Mouse (Mus musculus): ENCODE measurements around the gene Abhd12b. TPM values are rescaled to one million over a fixed set of nuclear protein-coding genes. Genes with fewer than 3 reads are reported as not detected.
"Not testable (repeated sequence)": the region's sequence is repeated elsewhere in the genome, so short reads cannot be mapped to it uniquely, and the experiment has no call there.

Abhd12b gene
- polyA plus RNA-seq, 1 experiment from 2014 or later, result not detected

GRCm38 (mm10) chr12:70157292-70158066 lies 3.5 kb downstream of the Abhd12b start:
- no peaks in the 10 kb centered on the region for H3K27me3 ChIP-seq
- ChIA-PET POLR2A (interaction anchor here (0.6 kb wide), 1 partner anchor 915 kb away, joined by 4 read pairs; no protein-coding TSS in a partner anchor), CTCF (no interaction called here)
- TF ChIP-seq CTCF (IDR thresholded peaks at IDR 0.05), result no peak
- DNase-seq (ENCODE audit: low read depth, low spot score) (peak; percentile 24), ATAC-seq (no peak)
- in situ Hi-C loops (cut with MboI; ENCODE audit: low pct_unique_long_range_greater_than_20kb), result no loop called here

- CTCF ChIA-PET, result no interaction called here
- POLR2A ChIA-PET, result no interaction called here
- DNase-seq (ENCODE audit: low read depth, low spot score), result no peak
These were observed 7.1 kb downstream of the Abhd12b start for GRCm38 (mm10) chr12:70161057-70161456.

GRCm38 (mm10) chr12:70164741-70165140 lies 10.8 kb downstream of the Abhd12b start:
- H3K27me3 ChIP-seq, result peaks cover 5% of the 10 kb centered on the region
- POLR2A ChIA-PET, result interaction anchor here (0.6 kb wide), 1 partner anchor 24 kb away, joined by 3 read pairs; no protein-coding TSS in a partner anchor
- ATAC-seq, result no peak
- DNase-seq (ENCODE audit: low read depth, low spot score), result no peak
- CTCF ChIA-PET, result interaction anchor here (1.2 kb wide), 1 partner anchor 45 kb away, joined by 3 read pairs; no protein-coding TSS in a partner anchor
- in situ Hi-C loops (cut with MboI; ENCODE audit: low pct_unique_long_range_greater_than_20kb), result no loop called here
- TF ChIP-seq CTCF (IDR thresholded peaks at IDR 0.05), result no peak

More at GRCm38 (mm10) chr12:70161057-70161456, 7.1 kb downstream of the Abhd12b start:
- in situ Hi-C loops (cut with MboI; ENCODE audit: low pct_unique_long_range_greater_than_20kb), result no loop called here
- no peaks in the 10 kb centered on the region for H3K27me3 ChIP-seq
- TF ChIP-seq CTCF (IDR thresholded peaks at IDR 0.05), result no peak
- ATAC-seq, result no peak

- CTCF ChIA-PET, result no interaction called here
- in situ Hi-C loops (cut with MboI; ENCODE audit: low pct_unique_long_range_greater_than_20kb), result no loop called here
- TF ChIP-seq CTCF (IDR thresholded peaks at IDR 0.05), result no peak
- DNase-seq (ENCODE audit: low read depth, low spot score), result no peak
- POLR2A ChIA-PET, result no interaction called here
- ATAC-seq, result no peak
- H3K27me3 ChIP-seq, result peaks cover 15% of the 10 kb centered on the region
These were observed 14.0 kb downstream of the Abhd12b start for GRCm38 (mm10) chr12:70167950-70168349.

- ChIA-PET CTCF (interaction anchor here (0.8 to 1.0 kb wide), 2 partner anchors 19 to 209 kb away, joined by 3 read pairs; no protein-coding TSS in a partner anchor), POLR2A (no interaction called here)
- H3K27me3 ChIP-seq, result peaks cover 23% of the 10 kb centered on the region
- TF ChIP-seq CTCF (IDR thresholded peaks at IDR 0.05), result no peak
- in situ Hi-C loops (cut with MboI; ENCODE audit: low pct_unique_long_range_greater_than_20kb), result no loop called here
- no peak for DNase-seq (ENCODE audit: low read depth, low spot score)
- no peak for ATAC-seq
These were observed 16.0 kb downstream of the Abhd12b start for GRCm38 (mm10) chr12:70169969-70170368.

- peaks cover 18% of the 10 kb centered on the region for H3K27me3 ChIP-seq
- POLR2A ChIA-PET, result interaction anchor here (1.5 kb wide), 1 partner anchor 7 kb away, joined by 3 read pairs; no protein-coding TSS in a partner anchor
- CTCF ChIA-PET; ATAC-seq; DNase-seq (ENCODE audit: low read depth, low spot score); in situ Hi-C loops (cut with MboI; ENCODE audit: low pct_unique_long_range_greater_than_20kb): not testable (repeated sequence)
These were observed 29.6 kb downstream of the Abhd12b start for GRCm38 (mm10) chr12:70183507-70183906.

- peaks cover 18% of the 10 kb centered on the region for H3K27me3 ChIP-seq
- ChIA-PET CTCF (no interaction called here), POLR2A (no interaction called here)
- TF ChIP-seq CTCF (IDR thresholded peaks at IDR 0.05), result no peak
- in situ Hi-C loops (cut with MboI; ENCODE audit: low pct_unique_long_range_greater_than_20kb), result no loop called here
- DNase-seq (ENCODE audit: low read depth, low spot score) (no peak), ATAC-seq (no peak)
These were observed 30.3 kb downstream of the Abhd12b start for GRCm38 (mm10) chr12:70184173-70184783.

- in situ Hi-C loops (cut with MboI; ENCODE audit: low pct_unique_long_range_greater_than_20kb), result no loop called here
- ATAC-seq, result no peak
- CTCF ChIA-PET, result interaction anchor here (1.7 kb wide), 1 partner anchor 14 kb away, joined by 5 read pairs; no protein-coding TSS in a partner anchor
- DNase-seq (ENCODE audit: low read depth, low spot score), result no peak
- POLR2A ChIA-PET, result no interaction called here
- H3K27me3 ChIP-seq, result peaks cover 5% of the 10 kb centered on the region
- no peak for TF ChIP-seq CTCF (IDR thresholded peaks at IDR 0.05)
These were observed 38.4 kb downstream of the Abhd12b start for GRCm38 (mm10) chr12:70192267-70192727.

GRCm38 (mm10) chr12:70195426-70195825 lies 41.5 kb downstream of the Abhd12b start:
- DNase-seq (ENCODE audit: low read depth, low spot score), result no peak
- ATAC-seq, result no peak
- ChIA-PET CTCF (no interaction called here), POLR2A (no interaction called here)
- peaks cover 5% of the 10 kb centered on the region for H3K27me3 ChIP-seq
- in situ Hi-C loops (cut with MboI; ENCODE audit: low pct_unique_long_range_greater_than_20kb), result no loop called here
- no peak for TF ChIP-seq CTCF (IDR thresholded peaks at IDR 0.05)

- in situ Hi-C loops (cut with MboI; ENCODE audit: low pct_unique_long_range_greater_than_20kb), result no loop called here
- ATAC-seq, result no peak
- DNase-seq (ENCODE audit: low read depth, low spot score), result no peak
- POLR2A ChIA-PET, result no interaction called here
- no peaks in the 10 kb centered on the region for H3K27me3 ChIP-seq
- CTCF ChIA-PET, result no interaction called here
- no peak for TF ChIP-seq CTCF (IDR thresholded peaks at IDR 0.05)
These were observed 42.4 kb downstream of the Abhd12b start for GRCm38 (mm10) chr12:70196341-70196740.

GRCm38 (mm10) chr12:70201926-70202529 lies 48.1 kb downstream of the Abhd12b start:
- CTCF ChIA-PET, result no interaction called here
- DNase-seq (ENCODE audit: low read depth, low spot score), result no peak
- H3K27me3 ChIP-seq, result no peaks in the 10 kb centered on the region
- in situ Hi-C loops (cut with MboI; ENCODE audit: low pct_unique_long_range_greater_than_20kb), result no loop called here
- TF ChIP-seq CTCF (IDR thresholded peaks at IDR 0.05), result no peak
- POLR2A ChIA-PET, result no interaction called here
- ATAC-seq, result no peak

Measured in Patski (cell line).